Comparison of ENCODE assay signal across 18 mouse cellular contexts in genomic region chr13:51197699-51198098, GRCm38 (mm10). TPM values are rescaled to one million over a fixed set of nuclear protein-coding genes. Genes with fewer than 3 reads are reported as not detected.
DNase-seq lines count a peak whose midpoint lies in the region; ATAC-seq lines count a peak whose summit lies in the region.
"Had no signal": no experiment of that assay in that cellular context is flagged by ENCODE, and none has a peak within 500 bp of the region (broad histone marks: within the 10 kb centered on the region; RNA-seq: fewer than 3 reads in every experiment).

No protein-coding gene starts in this region.

- peaks cover 24% of the 10 kb centered on the region for H3K27me3 ChIP-seq in kidney, embryonic 15.5 days
- H3K27me3 ChIP-seq in midbrain, embryonic 11.5 days (ENCODE audit: control insufficient read depth, insufficient read depth, low read length): no peaks in the 10 kb centered on the region
- H3K27me3 ChIP-seq in midbrain, embryonic 15.5 days (replicated peaks): no peaks in the 10 kb centered on the region
- H3K27me3 ChIP-seq: heart, embryonic 15.5 days; hindbrain, embryonic 12.5 days had no signal

- no peak for ATAC-seq in kidney, embryonic 15.5 days (replicated peaks; ENCODE audit: low FRiP score)
- no peak for ATAC-seq in midbrain, embryonic 11.5 days (ENCODE audit: low FRiP score)
- no peak for ATAC-seq in midbrain, embryonic 15.5 days (replicated peaks)
- ATAC-seq: forebrain, embryonic 13.5 days had no signal

- H3K27ac ChIP-seq in kidney, embryonic 15.5 days: peak overlapping the region; percentile 73
- no peak overlapping the region for H3K27ac ChIP-seq in midbrain, embryonic 11.5 days (ENCODE audit: low read depth, low read length)
- no peak overlapping the region for H3K27ac ChIP-seq in midbrain, embryonic 15.5 days
- H3K27ac ChIP-seq: forebrain, embryonic 13.5 days; heart, embryonic 15.5 days; hindbrain, embryonic 12.5 days had no signal

- H3K36me3 ChIP-seq in kidney, embryonic 15.5 days: no peaks in the 10 kb centered on the region
- H3K36me3 ChIP-seq in midbrain, embryonic 11.5 days (ENCODE audit: control insufficient read depth, insufficient read depth, low read length): no peaks in the 10 kb centered on the region
- H3K36me3 ChIP-seq in midbrain, embryonic 15.5 days (replicated peaks): no peaks in the 10 kb centered on the region
- H3K36me3 ChIP-seq: heart, embryonic 15.5 days; hindbrain, embryonic 12.5 days had no signal

- no peaks in the 10 kb centered on the region for H3K9me3 ChIP-seq in kidney, embryonic 15.5 days (replicated peaks)
- no peaks in the 10 kb centered on the region for H3K9me3 ChIP-seq in midbrain, embryonic 11.5 days (ENCODE audit: control insufficient read depth, low read length)
- H3K9me3 ChIP-seq in midbrain, embryonic 15.5 days: no peaks in the 10 kb centered on the region
- H3K9me3 ChIP-seq: heart, embryonic 15.5 days; hindbrain, embryonic 12.5 days had no signal

- H3K4me1 ChIP-seq in kidney, embryonic 15.5 days: peaks cover 14% of the 10 kb centered on the region
- H3K4me1 ChIP-seq in midbrain, embryonic 11.5 days (ENCODE audit: control insufficient read depth, insufficient read depth, low read length): no peaks in the 10 kb centered on the region
- no peaks in the 10 kb centered on the region for H3K4me1 ChIP-seq in midbrain, embryonic 15.5 days
- H3K4me1 ChIP-seq: forebrain, embryonic 13.5 days; hindbrain, embryonic 12.5 days had no signal

- H3K4me3 ChIP-seq in kidney, embryonic 15.5 days (replicated peaks): no peak overlapping the region
- H3K4me3 ChIP-seq in midbrain, embryonic 11.5 days (ENCODE audit: low read depth, low read length): no peak overlapping the region
- no peak overlapping the region for H3K4me3 ChIP-seq in midbrain, embryonic 15.5 days
- H3K4me3 ChIP-seq: erythroblast, embryonic 14.5 days; forebrain, embryonic 13.5 days; heart, embryonic 15.5 days; hindbrain, embryonic 12.5 days had no signal

- DNase-seq in heart, adult 11 months: peak; percentile 85
- no peak for DNase-seq in heart, postnatal 25 days (ENCODE audit: low spot score)
- no peak for DNase-seq in kidney, postnatal 10 days
- peak; percentile 45 for DNase-seq in midbrain, embryonic 11.5 days (ENCODE audit: low spot score, missing footprints)
- no peak for DNase-seq in spleen, postnatal 4 days (ENCODE audit: low spot score in 2 of 2)
- DNase-seq: cerebellum, adult 2 months; cerebellum, postnatal 36 days; liver; retina, postnatal 1 day; thymus, postnatal 14 days had no signal

- intact Hi-C loops in heart, postnatal 25 days (cut with DNase I): no loop called here

- 47% methylated on average over 3 of the region's 3 CpGs for WGBS in kidney, embryonic 15.5 days
- 89% methylated on average over 3 of the region's 3 CpGs for WGBS in midbrain, embryonic 11.5 days
- WGBS in midbrain, embryonic 15.5 days: 89% methylated on average over 3 of the region's 3 CpGs

- no peak overlapping the region for H3K9ac ChIP-seq in kidney, embryonic 15.5 days
- no peak overlapping the region for H3K9ac ChIP-seq in midbrain, embryonic 11.5 days (ENCODE audit: low read length)
- H3K9ac ChIP-seq in midbrain, embryonic 15.5 days: no peak overlapping the region
- H3K9ac ChIP-seq: forebrain, embryonic 13.5 days; heart, embryonic 15.5 days; hindbrain, embryonic 12.5 days had no signal

- H3K4me2 ChIP-seq in kidney, embryonic 15.5 days: no peak overlapping the region
- no peak overlapping the region for H3K4me2 ChIP-seq in midbrain, embryonic 11.5 days
- no peak overlapping the region for H3K4me2 ChIP-seq in midbrain, embryonic 15.5 days
- H3K4me2 ChIP-seq: forebrain, embryonic 13.5 days; heart, embryonic 15.5 days; hindbrain, embryonic 12.5 days had no signal

RNA-seq across cellular contexts. Expression of gene Nxnl2, which starts 26.9 kb away (rescaled TPM):
- total RNA-seq in heart, postnatal 25 days (2021): 1 to 10 TPM in 1 of 2 experiments, under 1 TPM in 1; 0.62 to 1.1 TPM
- 1.0 and 2.5 TPM in 2 replicates for polyA plus RNA-seq in kidney, embryonic 15.5 days (2015; fragmentation: Nextera tagmentation; extraction: Ambion mirVana)
- 0.29 and 0.51 TPM in 2 replicates for polyA plus RNA-seq in midbrain, embryonic 11.5 days (2014; fragmentation: Nextera tagmentation; extraction: Ambion mirVana)
- 2.0 and 2.7 TPM in 2 replicates for polyA plus RNA-seq in midbrain, embryonic 15.5 days (2015; fragmentation: Nextera tagmentation; extraction: Ambion mirVana)
- total RNA-seq: granulocyte monocyte progenitor cell, adult 5-6 weeks; megakaryocyte-erythroid progenitor cell, adult 5-6 weeks had no signal
- polyA plus RNA-seq: erythroblast, embryonic 14.5 days had no signal

Comparison
In these comparisons a context has a peak if more than half of its experiments do, and no peak if none do; other contexts are left out.
1. DNase-seq: peak in heart, adult 11 months (single experiment) and midbrain, embryonic 11.5 days (single experiment); none in heart, postnatal 25 days (single experiment), kidney, postnatal 10 days (single experiment) and spleen, postnatal 4 days (0 of 2).